Mouse (Mus musculus) erythroblast, adult 5-6 weeks (primary cell): ENCODE results near the gene H1fnt. TPM values are rescaled to one million over a fixed set of nuclear protein-coding genes. Genes with fewer than 3 reads are reported as not detected.

Experiments used
- ATAC-seq: replicated peaks from 2 replicates; pipeline ENCODE4 v1.8.0; 2016; ENCODE audit warnings: moderate number of reproducible peaks, mild to moderate bottlenecking, moderate TSS enrichment, inconsistent platforms; ENCODE audit not compliant: poor library complexity, low FRiP score, severe bottlenecking
- total RNA-seq, 2 experiments: library from RNA; stranded (forward) in 1 of 2; stranded (reverse) in 1 of 2; fragments of 150-400 nt in 1 of 2; fragments of 200-764, 138-1000 nt in 1 of 2; gene quantifications; 2 replicates each; pipeline versions ENCODE4 v1.2.3 to v1.2.4; 2015 to 2017; ENCODE audit warnings: low replicate concordance in 2 of 2

The H1fnt gene
- total RNA-seq (2015; ENCODE audit: low replicate concordance) = not detected in 2 replicates
- not detected in 2 replicates for total RNA-seq (2017; ENCODE audit: low replicate concordance)

- ATAC-seq = no peak
These were observed at the start of gene H1fnt for GRCm38 (mm10) chr15:98257193-98257592. TSS of gene H1fnt (minus strand) at chr15:98257293.

GRCm38 (mm10) chr15:98295628-98296551 lies 38.8 kb upstream of the H1fnt start, which contains the start of gene Zfp641:
TSS of gene Zfp641 (minus strand) at chr15:98296161.
- no peak for ATAC-seq

DNA sequence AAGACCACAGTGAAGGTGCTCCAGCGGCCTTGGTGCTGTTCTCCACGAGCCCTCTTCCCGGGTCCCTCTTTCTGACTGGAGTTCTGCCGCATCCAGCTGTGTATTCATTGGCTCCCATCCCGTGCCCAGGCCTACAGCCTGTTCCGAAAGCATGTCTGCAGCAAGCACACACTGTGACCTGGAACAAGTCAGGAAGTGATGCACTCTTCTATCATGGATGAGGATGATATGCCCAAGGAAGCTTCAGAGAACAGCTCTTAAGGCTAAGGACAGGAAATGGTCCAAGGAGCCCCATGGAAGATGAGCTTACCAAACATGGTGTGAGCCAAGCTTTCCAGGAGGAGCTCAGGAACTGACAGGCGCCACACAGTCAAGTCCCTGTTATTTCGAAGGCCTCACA lies 36.6 kb upstream of the H1fnt start:
- ATAC-seq = no peak

GRCm38 (mm10) chr15:98288566-98288965 lies 31.5 kb upstream of the H1fnt start:
- ATAC-seq = no peak

GRCm38 (mm10) chr15:98286418-98286817 lies 29.3 kb upstream of the H1fnt start:
- no peak for ATAC-seq

DNA sequence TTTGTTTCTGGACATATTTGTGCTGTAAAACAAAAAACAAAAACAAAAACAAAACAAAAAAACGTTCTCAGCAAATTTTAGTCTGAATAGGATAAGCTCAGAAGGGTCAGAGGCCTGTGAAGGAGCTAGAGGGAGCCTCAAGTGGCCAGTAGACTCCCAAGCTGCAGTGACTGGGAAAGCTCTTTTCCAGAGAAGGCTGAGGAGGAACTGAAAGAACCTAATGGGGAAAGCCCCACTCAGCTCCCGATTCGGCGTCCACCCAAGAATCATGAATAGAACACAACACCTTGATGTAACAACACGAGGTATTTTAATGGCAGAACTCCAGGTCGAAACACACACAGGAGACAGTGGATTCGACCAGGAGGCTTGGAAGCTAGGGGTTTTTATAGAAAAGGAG lies 683 bp upstream of the H1fnt start:
- ATAC-seq = no peak

GRCm38 (mm10) chr15:98256271-98256670 lies 822 bp downstream of the H1fnt start:
- no peak for ATAC-seq

GRCm38 (mm10) chr15:98235442-98235841 lies 21.7 kb downstream of the H1fnt start:
- no peak for ATAC-seq

- no peak for ATAC-seq
These were observed 22.7 kb downstream of the H1fnt start, which contains the start of gene Olfr286 for GRCm38 (mm10) chr15:98234350-98234749. TSS of gene Olfr286 (minus strand) at chr15:98234450.

- ATAC-seq = no peak
These were observed 31.0 kb downstream of the H1fnt start for GRCm38 (mm10) chr15:98226096-98226495.

- ATAC-seq = no peak
These were observed 31.5 kb downstream of the H1fnt start for GRCm38 (mm10) chr15:98225610-98226009.

GRCm38 (mm10) chr15:98222377-98222776 lies 34.7 kb downstream of the H1fnt start:
- ATAC-seq = no peak

- no peak for ATAC-seq
These were observed 36.2 kb downstream of the H1fnt start, which contains the start of the genes Gm44579 and Olfr287 for GRCm38 (mm10) chr15:98220877-98221276. TSS of gene Gm44579 (minus strand) at chr15:98220977. TSS of gene Olfr287 (minus strand) at chr15:98221056.

GRCm38 (mm10) chr15:98214130-98214529 lies 43.0 kb downstream of the H1fnt start:
- no peak for ATAC-seq

GRCm38 (mm10) chr15:98213336-98213870 lies 43.7 kb downstream of the H1fnt start:
- ATAC-seq = no peak

DNA sequence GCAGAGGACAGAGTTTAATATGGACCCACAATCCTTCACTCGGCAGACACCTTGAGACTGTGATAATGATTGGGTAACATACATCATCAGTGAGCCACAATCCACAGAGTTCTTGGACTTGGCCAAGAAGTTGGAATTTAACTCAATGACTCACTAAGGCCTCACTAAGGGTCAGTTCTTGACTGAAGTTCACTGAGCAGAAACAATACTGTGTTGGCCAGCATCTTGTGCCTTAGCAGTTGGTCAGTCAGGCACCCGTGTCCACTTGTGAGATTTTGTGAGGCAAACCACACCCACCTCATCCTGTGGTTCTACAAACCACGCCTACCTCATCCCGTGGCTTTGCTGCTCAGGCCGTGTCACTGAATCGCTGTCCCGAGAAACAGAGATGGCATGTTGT lies 47.4 kb downstream of the H1fnt start:
- no peak for ATAC-seq

Other genes with a start within 250 kb of the H1fnt start
- 0.58 and 4.0 TPM in 2 replicates for gene Pfkm, start 164.7 kb downstream of the H1fnt start, total RNA-seq (2015; ENCODE audit: low replicate concordance)
- gene Pfkm, start 164.7 kb downstream of the H1fnt start, total RNA-seq (2017; ENCODE audit: low replicate concordance) = 6.4 and 6.7 TPM in 2 replicates
- 20.9 and 23.2 TPM in 2 replicates for gene Senp1, start 163.5 kb downstream of the H1fnt start, total RNA-seq (2015; ENCODE audit: low replicate concordance)
- gene Senp1, start 163.5 kb downstream of the H1fnt start, total RNA-seq (2017; ENCODE audit: low replicate concordance) = 20.1 and 22.3 TPM in 2 replicates
- 11.3 and 11.7 TPM in 2 replicates for gene Asb8, start 91.7 kb downstream of the H1fnt start, total RNA-seq (2015; ENCODE audit: low replicate concordance)
- gene Asb8, start 91.7 kb downstream of the H1fnt start, total RNA-seq (2017; ENCODE audit: low replicate concordance) = 7.7 and 11.2 TPM in 2 replicates
- not detected in 2 replicates for gene Ccdc184, start 90.1 kb downstream of the H1fnt start, total RNA-seq (2015; ENCODE audit: low replicate concordance)
- not detected in 2 replicates for gene Ccdc184, start 90.1 kb downstream of the H1fnt start, total RNA-seq (2017; ENCODE audit: low replicate concordance)
- gene Olfr288, start 61.8 kb downstream of the H1fnt start, total RNA-seq (2015; ENCODE audit: low replicate concordance) = not detected in 2 replicates
- not detected in 2 replicates for gene Olfr288, start 61.8 kb downstream of the H1fnt start, total RNA-seq (2017; ENCODE audit: low replicate concordance)
- not detected in 2 replicates for gene Gm44579, start 36.3 kb downstream of the H1fnt start, total RNA-seq (2015; ENCODE audit: low replicate concordance)
- gene Gm44579, start 36.3 kb downstream of the H1fnt start, total RNA-seq (2017; ENCODE audit: low replicate concordance) = not detected in 2 replicates
- not detected in 2 replicates for gene Olfr287, start 36.2 kb downstream of the H1fnt start, total RNA-seq (2015; ENCODE audit: low replicate concordance)
- not detected in 2 replicates for gene Olfr287, start 36.2 kb downstream of the H1fnt start, total RNA-seq (2017; ENCODE audit: low replicate concordance)
- not detected in 2 replicates for gene Olfr286, start 22.8 kb downstream of the H1fnt start, total RNA-seq (2015; ENCODE audit: low replicate concordance)
- not detected in 2 replicates for gene Olfr286, start 22.8 kb downstream of the H1fnt start, total RNA-seq (2017; ENCODE audit: low replicate concordance)
- gene Zfp641, start 38.9 kb upstream of the H1fnt start, total RNA-seq (2015; ENCODE audit: low replicate concordance) = not detected in 2 replicates
- gene Zfp641, start 38.9 kb upstream of the H1fnt start, total RNA-seq (2017; ENCODE audit: low replicate concordance) = 0.17 and 0.56 TPM in 2 replicates
- gene Olfr285, start 60.1 kb upstream of the H1fnt start, total RNA-seq (2015; ENCODE audit: low replicate concordance) = not detected in 2 replicates
- not detected in 2 replicates for gene Olfr285, start 60.1 kb upstream of the H1fnt start, total RNA-seq (2017; ENCODE audit: low replicate concordance)
- gene Olfr284, start 83.7 kb upstream of the H1fnt start, total RNA-seq (2015; ENCODE audit: low replicate concordance) = not detected in 2 replicates
- not detected in 2 replicates for gene Olfr284, start 83.7 kb upstream of the H1fnt start, total RNA-seq (2017; ENCODE audit: low replicate concordance)
- gene Olfr283, start 123.7 kb upstream of the H1fnt start, total RNA-seq (2015; ENCODE audit: low replicate concordance) = not detected in 2 replicates
- not detected in 2 replicates for gene Olfr283, start 123.7 kb upstream of the H1fnt start, total RNA-seq (2017; ENCODE audit: low replicate concordance)
- gene Olfr282, start 173.9 kb upstream of the H1fnt start, total RNA-seq (2015; ENCODE audit: low replicate concordance) = not detected in 2 replicates
- gene Olfr282, start 173.9 kb upstream of the H1fnt start, total RNA-seq (2017; ENCODE audit: low replicate concordance) = not detected in 2 replicates
- not detected in 2 replicates for gene Olfr281, start 195.3 kb upstream of the H1fnt start, total RNA-seq (2015; ENCODE audit: low replicate concordance)
- not detected in 2 replicates for gene Olfr281, start 195.3 kb upstream of the H1fnt start, total RNA-seq (2017; ENCODE audit: low replicate concordance)
- not detected in 2 replicates for gene OR5BS1P, start 212.6 kb upstream of the H1fnt start, total RNA-seq (2015; ENCODE audit: low replicate concordance)
- gene OR5BS1P, start 212.6 kb upstream of the H1fnt start, total RNA-seq (2017; ENCODE audit: low replicate concordance) = not detected in 2 replicates
- gene Lalba, start 225.4 kb upstream of the H1fnt start, total RNA-seq (2015; ENCODE audit: low replicate concordance) = not detected in 2 replicates
- gene Lalba, start 225.4 kb upstream of the H1fnt start, total RNA-seq (2017; ENCODE audit: low replicate concordance) = not detected in 2 replicates
- not detected in 2 replicates for gene Olfr279, start 235.1 kb upstream of the H1fnt start, total RNA-seq (2015; ENCODE audit: low replicate concordance)
- gene Olfr279, start 235.1 kb upstream of the H1fnt start, total RNA-seq (2017; ENCODE audit: low replicate concordance) = 0.17 TPM in 1 of 2 replicates, not detected in the other